Mouse (Mus musculus): ENCODE data around the gene Fabp3. TPM values are rescaled to one million over a fixed set of nuclear protein-coding genes. Genes with fewer than 3 reads are reported as not detected.

Fabp3 gene
- 100 to 1,000 TPM in 1 of 2 experiments, 10 to 100 TPM in 1; 61.4 to 128 TPM for total RNA-seq (2021)
- long read RNA-seq, experiment 1, transcript Fabp3-201 (4 exons, 823 nt) = major isoform, 53 of 57 reads
- long read RNA-seq, experiment 1, partial matches to known transcripts = 3 of 57 reads
- long read RNA-seq, experiment 1, other reads (novel, unspliced or antisense) = 1 of 57 reads
- long read RNA-seq, experiment 2, transcript Fabp3-201 (4 exons, 823 nt) = major isoform, 417 of 429 reads
- long read RNA-seq, experiment 2, partial matches to known transcripts = 3 of 429 reads
- long read RNA-seq, experiment 2, other reads (novel, unspliced or antisense) = 9 of 429 reads

GRCm38 (mm10) chr4:130308231-130309081 is at the start of gene Fabp3, which contains the start of gene Gm10570:
TSS of gene Fabp3 (plus strand) at chr4:130308595.
TSS of gene Gm10570 (minus strand) at chr4:130308674.
- peak in 1 of 2 experiments; percentile 36 for DNase-seq (ENCODE audit: low spot score in 2 of 2)

GRCm38 (mm10) chr4:130260406-130260805 is 48.0 kb upstream of the Fabp3 start:
- DNase-seq (ENCODE audit: low spot score in 2 of 2) = no peak

DNA sequence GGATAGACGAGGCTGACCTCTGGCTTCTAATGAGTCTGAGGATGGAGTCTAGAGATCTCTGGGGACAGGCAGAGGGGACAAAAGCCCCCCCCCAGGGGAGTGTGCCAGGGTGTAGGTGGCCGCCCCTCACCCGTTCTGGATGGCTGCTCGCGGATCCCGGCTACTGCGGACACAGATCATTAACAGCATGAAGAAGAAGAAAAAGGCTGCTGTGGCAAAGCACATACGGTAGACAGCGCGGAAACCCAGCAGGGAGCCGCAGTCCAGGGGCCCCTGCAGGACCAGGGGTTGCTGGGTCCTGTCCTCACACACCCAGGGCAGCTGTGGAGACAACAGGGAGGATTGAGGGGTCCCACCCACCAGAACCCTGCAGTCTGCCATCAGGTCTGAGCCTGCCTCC is 44.3 kb upstream of the Fabp3 start:
- DNase-seq (ENCODE audit: low spot score in 2 of 2) = no peak

DNA sequence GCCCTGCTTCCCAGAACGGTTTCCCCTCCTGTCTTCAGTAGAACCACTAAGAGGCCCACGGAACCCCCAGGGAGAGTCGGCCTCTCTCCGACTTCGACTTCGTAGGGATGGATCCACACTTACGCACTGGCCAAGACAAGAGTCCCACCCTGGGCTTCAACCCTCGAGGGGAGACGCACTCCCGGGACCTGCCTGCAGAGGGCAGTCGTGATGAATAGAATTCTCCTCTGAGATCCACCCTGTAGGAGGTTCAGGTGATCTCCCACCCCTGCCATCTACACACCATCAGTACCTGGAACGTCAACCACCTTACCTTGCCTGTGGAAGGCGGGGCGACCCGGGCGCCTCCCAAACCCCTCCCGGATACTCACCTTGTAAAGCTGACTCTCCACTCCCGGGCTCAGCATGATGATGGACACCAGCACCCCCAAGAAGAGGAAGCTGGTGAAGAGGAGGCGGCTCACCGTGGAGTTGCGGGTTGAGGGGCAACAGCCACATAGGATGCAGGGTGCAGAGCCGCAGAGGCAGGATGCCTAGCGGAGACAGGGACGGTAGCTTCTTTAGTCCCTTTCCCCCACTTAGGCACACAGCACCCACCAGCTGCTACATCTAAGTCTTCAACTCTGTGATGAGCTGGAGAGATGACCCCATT is 43.6 kb upstream of the Fabp3 start:
- peak; percentile 67 to 69 for DNase-seq (ENCODE audit: low spot score in 2 of 2)

DNA sequence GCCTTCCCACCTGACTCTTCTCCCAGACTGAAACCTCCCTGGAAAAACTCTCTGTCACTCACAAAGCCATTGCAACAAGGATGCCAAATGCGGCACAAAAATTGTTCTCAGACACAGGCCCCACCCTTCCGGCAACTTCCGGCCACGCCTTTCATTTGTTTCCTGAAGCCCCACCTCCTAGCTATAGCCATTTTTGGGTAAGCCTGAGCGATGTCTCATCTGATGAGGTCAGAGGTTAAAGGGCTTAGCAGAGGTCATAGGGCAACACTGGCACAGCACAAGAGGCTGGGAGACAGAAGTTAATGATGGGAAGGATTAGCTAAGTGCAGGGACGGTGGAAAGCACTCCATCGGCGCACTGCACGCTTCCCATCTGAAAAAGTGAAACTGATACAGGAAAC is 41.8 kb upstream of the Fabp3 start:
- DNase-seq (ENCODE audit: low spot score in 2 of 2) = no peak

- DNase-seq (ENCODE audit: low spot score in 2 of 2) = no peak
Measured at GRCm38 (mm10) chr4:130267069-130267468, 41.3 kb upstream of the Fabp3 start.

DNA sequence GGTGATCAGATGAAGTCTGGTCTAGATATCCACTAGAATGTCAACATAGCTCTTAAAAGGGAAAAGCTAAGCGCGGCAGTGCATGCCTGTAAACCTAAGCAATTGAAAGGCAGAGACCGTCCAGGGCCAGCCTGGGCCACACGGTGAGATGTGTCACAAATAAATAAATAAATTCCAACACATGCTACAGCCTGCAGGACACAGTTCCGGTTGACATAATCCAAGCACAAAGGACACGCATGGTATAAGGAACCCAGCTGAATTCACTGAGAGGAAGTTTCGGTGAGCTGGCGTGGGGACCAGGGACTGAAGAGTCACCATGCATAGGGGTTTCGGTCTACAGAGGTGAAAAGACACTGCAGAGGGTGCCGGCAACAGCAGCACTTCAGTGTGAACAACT is 39.7 kb upstream of the Fabp3 start:
- DNase-seq (ENCODE audit: low spot score in 2 of 2) = no peak

- no peak for DNase-seq (ENCODE audit: low spot score in 2 of 2)
Measured at GRCm38 (mm10) chr4:130270089-130270488, 38.3 kb upstream of the Fabp3 start.

DNA sequence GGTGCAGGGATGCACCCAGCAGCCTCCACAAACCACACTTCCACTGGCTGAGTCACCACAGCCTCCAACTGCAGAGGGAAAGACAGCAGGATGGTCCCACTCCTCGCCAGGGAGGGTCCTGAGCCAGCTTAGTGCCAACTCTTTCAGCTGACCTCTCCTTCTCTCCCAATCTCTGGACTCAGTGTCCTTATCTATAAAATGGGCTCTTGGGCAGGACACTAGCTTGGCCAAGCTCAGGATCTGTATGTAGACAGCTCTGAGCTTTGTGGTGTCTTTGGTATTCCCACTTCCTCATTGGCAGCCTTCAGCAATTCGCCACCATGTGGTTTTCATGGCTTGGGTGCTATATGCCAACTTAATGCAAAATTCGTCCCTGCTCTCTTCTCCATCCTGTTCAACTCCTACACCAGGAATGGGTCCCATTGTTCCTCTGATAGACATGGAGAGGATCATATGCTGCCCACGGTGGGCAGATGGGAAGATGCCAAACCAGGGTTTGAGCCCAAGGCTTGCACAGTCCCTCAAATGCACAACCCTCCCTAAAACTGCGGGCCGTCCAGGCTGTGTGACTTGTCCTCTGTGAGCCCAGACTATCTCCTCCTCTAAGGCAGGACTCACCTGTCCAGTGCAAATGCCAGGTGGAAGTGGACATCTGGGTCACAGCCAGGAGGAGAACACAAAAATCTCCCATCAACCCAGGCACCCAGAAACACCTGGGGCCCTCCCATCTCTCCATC is 37.6 kb upstream of the Fabp3 start:
- no peak for DNase-seq (ENCODE audit: low spot score in 2 of 2)

GRCm38 (mm10) chr4:130273698-130274345 is 34.6 kb upstream of the Fabp3 start:
- peak in 1 of 2 experiments; percentile 27 for DNase-seq (ENCODE audit: low spot score in 2 of 2)

DNA sequence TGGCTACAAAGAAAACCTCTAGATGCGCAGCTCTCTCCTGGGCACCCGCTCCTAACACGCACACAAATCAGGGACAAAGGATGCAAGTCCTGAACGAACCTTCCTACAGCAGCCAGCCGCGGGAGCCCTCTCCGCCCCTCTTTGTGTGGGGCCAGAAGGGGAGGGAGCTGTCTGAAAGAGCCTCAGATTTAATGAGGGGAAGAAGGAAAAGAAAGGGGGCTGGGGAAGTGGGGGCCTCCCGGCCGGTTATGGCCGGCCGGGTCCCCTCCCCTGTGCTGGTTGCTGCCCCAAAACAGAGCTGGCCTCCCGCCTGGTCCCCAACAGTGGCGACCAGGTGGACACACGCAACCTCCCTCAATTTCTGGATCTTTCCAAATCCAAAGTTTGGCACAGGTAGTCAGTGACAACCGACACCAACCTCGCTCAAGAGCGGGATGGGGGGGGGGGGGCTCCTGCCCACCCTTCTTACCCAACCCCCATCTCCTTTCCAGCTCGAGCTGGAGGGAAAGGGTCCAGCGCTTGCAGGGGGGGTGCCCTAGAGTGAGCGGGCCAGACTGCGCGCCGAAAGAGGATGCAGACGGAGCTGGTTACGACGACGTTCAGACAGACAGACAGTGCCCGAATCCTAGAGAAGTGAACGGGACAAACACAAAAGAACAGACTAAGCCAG is 33.9 kb upstream of the Fabp3 start:
- no peak for DNase-seq (ENCODE audit: low spot score in 2 of 2)

DNA sequence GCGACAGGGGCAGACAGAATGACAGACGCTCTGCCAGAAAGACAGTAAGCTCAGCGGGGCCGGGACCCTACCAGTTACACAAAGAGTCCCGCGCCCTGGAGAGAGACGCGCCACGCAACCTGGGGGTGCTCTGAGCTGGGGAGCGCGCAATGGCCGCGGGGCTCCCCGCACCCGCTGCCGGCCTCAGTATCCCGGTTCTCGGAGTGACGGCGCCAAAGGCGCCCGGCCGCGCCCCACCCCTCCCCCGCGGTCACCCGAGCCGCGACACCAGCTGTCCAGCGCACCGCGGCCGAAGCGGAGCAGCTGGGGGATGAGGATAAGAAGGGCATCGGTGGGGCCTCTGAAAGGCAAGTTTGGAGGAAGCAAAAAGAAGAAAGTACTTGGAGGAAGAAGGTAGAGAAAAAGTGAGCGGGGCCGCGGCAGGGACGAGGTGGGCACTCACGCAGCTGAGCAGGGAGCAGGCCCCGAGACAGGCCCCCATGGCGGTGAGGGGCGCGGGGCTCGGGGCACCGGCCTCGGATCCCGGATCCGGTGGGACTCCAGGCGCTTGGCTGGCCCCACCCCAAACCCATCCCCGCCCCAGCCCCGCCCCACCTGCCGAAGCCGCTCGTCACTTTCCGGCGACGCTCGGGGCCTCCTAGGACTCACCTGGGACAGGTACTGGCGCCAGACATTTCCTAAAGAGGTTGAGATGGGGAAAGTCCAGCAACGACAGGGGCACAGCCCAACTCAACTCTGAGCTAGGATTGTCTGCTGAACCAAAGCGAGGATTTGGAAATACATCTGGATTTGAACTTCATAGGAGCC is 33.2 kb upstream of the Fabp3 start:
- no peak for DNase-seq (ENCODE audit: low spot score in 2 of 2)

- DNase-seq (ENCODE audit: low spot score in 2 of 2) = no peak
Measured at GRCm38 (mm10) chr4:130275823-130276105, 32.6 kb upstream of the Fabp3 start.

- DNase-seq (ENCODE audit: low spot score in 2 of 2) = no peak
Measured at GRCm38 (mm10) chr4:130276573-130277176, 31.7 kb upstream of the Fabp3 start.

GRCm38 (mm10) chr4:130279105-130279504 is 29.3 kb upstream of the Fabp3 start, which contains the start of gene Serinc2:
TSS of gene Serinc2 (minus strand) at chr4:130279205.
- DNase-seq (ENCODE audit: low spot score in 2 of 2) = no peak

DNA sequence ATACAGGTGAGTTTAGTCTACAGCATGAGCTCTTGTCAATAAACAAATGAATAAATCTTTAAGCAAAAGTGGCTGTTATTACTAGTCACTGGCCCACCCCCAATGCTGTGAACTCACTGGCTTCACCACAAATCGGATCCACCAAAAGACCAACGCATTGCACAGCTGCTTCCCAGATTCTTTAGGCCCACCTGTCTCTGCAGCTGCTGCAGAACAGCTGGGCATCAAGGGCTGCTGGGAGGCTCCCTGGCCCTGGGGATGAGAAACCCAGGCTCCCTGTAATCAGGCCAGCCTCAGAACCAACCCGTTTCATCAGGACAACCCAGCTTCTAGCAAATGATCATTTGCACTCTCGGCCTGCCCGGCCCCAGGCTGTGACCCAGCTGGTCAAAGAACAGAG is 25.5 kb upstream of the Fabp3 start:
- no peak for DNase-seq (ENCODE audit: low spot score in 2 of 2)

DNA sequence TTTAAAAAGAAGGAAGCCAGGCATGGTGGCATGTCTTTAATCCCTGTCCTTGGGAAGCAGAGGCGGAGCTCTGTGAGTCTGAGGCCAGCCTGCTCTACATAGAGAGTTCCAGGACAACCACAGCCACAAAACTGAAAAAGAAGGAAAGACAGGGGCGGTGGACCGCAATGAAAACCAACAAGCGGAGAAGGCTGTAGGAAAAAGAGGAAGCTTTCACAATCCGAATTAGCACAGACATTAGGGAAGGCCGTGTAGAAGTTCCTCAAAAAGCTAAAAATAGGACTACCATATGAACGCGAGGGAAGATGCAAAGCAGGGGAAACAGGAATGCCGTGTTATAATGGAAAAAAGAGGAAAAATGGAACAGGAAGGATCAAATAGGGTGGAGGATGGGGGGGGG is 24.6 kb upstream of the Fabp3 start:
- no peak for DNase-seq (ENCODE audit: low spot score in 2 of 2)

- no peak for DNase-seq (ENCODE audit: low spot score in 2 of 2)
Measured at GRCm38 (mm10) chr4:130286531-130286930, 21.9 kb upstream of the Fabp3 start.

DNA sequence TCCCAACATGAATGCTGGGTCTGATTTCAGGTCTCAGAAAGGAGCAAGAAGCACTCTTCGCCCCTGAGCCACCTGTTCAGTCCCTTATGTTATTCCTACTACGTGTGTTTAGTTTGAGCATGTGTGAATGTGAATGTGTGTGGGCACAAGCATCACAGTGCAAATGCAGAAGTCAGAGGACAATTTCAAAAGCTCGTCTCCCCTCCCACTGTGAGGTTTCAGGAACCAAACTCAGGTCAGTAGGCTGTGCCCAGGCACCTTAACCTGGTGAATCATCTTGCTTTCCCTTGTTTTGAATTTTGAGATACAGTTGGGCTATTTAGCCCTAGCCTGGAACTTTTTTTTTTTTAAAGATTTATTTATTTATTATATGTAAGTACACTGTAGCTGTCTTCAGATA is 18.6 kb upstream of the Fabp3 start:
- DNase-seq (ENCODE audit: low spot score in 2 of 2) = no peak
